Mouse (Mus musculus) small intestine, adult 2 months (tissue): ENCODE data around the gene Bsnd. TPM values are rescaled to one million over a fixed set of nuclear protein-coding genes. Genes with fewer than 3 reads are reported as not detected.

Experiments
- H3K27ac ChIP-seq: fragments of 200-500 bp; 2 replicates; pipeline ENCODE4 v1.5.1; 2012; ENCODE audit warnings: low read depth, low read length, control low read depth, inconsistent platforms; ENCODE audit not compliant: insufficient read depth
- H3K27me3 ChIP-seq: fragments of 200-500 bp; 2 replicates; pipeline ENCODE4 v1.6.1; 2012; ENCODE audit warnings: mild to moderate bottlenecking, moderate library complexity, low read length, inconsistent platforms; ENCODE audit not compliant: control insufficient read depth, insufficient read depth
- H3K36me3 ChIP-seq: fragments of 200-500 bp; 2 replicates; pipeline ENCODE4 v1.6.1; 2012; ENCODE audit warnings: mild to moderate bottlenecking, low read length, control low read depth, inconsistent platforms; ENCODE audit not compliant: control insufficient read depth, insufficient read depth
- H3K4me1 ChIP-seq: fragments of 200-500 bp; 2 replicates; pipeline ENCODE4 v1.6.1; 2012; ENCODE audit warnings: low read length, inconsistent platforms, mixed read lengths; ENCODE audit not compliant: control insufficient read depth, insufficient read depth, insufficient read length
- H3K4me3 ChIP-seq: fragments of 200-500 bp; 2 replicates; pipeline ENCODE4 v1.5.1; 2012; ENCODE audit warnings: low read depth, mild to moderate bottlenecking, control low read depth, inconsistent platforms, low read length, moderate library complexity
- CTCF ChIP-seq: fragments of 200-500 bp; IDR thresholded peaks from 2 replicates; pipeline ENCODE4 v1.5.1; 2012; ENCODE audit warnings: low read depth, mild to moderate bottlenecking, control low read depth, inconsistent platforms, low read length, moderate library complexity, mixed read lengths; ENCODE audit not compliant: insufficient replicate concordance, insufficient read length; ENCODE audit errors: extremely low read depth
- POLR2A ChIP-seq: fragments of 200-500 bp; IDR thresholded peaks from 2 replicates; pipeline ENCODE4 v1.6.1; 2012; ENCODE audit warnings: low read depth, mild to moderate bottlenecking, control low read depth, inconsistent platforms, low read length, moderate library complexity
- WGBS: fragments of 180-500 bp; shearing (Covaris S2); methylation state at CpG from one replicate; pipeline ENCODE4 v1.1.7; 2018; 5-methylcytosine and 5-hydroxymethylcytosine counted together
- polyA plus RNA-seq: library from polyadenylated mRNA; depleted of rRNA; stranded (reverse); fragments of >200 nt; gene quantifications from 2 replicates; pipeline ENCODE4 v1.2.3, GENCODE M21; 2012

Gene Bsnd
- polyA plus RNA-seq, 1 experiment: not detected

DNA sequence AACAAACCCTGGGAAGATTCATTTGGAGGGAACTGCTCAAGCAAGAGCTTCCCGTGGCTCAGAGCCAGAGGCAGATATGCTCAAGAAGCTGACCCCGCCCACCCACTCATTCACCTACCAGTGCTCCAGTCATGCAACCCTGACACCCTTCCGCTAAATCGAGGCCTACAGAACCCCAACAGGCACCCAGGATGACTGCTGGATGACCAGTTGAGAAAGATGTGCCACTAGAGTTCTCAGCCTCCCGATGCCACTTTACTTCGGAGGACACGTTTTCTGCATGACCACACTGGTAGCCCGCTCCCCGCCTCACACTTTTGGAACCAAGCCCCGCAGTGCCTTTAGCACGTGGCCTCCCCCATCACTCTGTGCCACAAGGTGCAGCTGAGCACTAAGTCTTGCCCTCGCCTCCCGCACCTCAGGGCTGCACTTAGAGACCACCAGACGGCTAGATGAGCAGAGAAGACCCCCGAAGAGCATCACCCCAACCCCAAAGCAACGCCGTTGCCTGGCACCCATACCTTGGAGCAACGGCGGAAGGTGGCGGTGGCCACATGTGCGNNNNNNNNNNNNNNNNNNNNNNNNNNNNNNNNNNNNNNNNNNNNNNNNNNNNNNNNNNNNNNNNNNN is 28.8 kb downstream of the Bsnd start:
- no peak overlapping the region for H3K27ac ChIP-seq
- peak overlapping the region; percentile 61 for H3K4me3 ChIP-seq
- 16% methylated on average over 21 of the region's 21 CpGs for WGBS

GRCm38 (mm10) chr4:106462524-106462923 is 29.6 kb downstream of the Bsnd start:
- Histone ChIP-seq H3K4me1 (peaks cover 10% of the 10 kb centered on the region), H3K4me3 (peak overlapping the region; percentile 61), H3K27me3 (peaks cover 8% of the 10 kb centered on the region; the same call in 1 of the 2 replicates), H3K27ac (no peak overlapping the region), H3K36me3 (peaks cover 2% of the 10 kb centered on the region; the same call in 1 of the 2 replicates)
- 48% methylated on average over 5 of the region's 5 CpGs for WGBS
- TF ChIP-seq POLR2A (no peak), CTCF (no peak)

More for the DNA sequence above, 28.8 kb downstream of the Bsnd start:
- TF ChIP-seq POLR2A (no peak), CTCF (no peak)
- peaks cover 10% of the 10 kb centered on the region for H3K4me1 ChIP-seq
- H3K36me3 ChIP-seq: peaks cover 2% of the 10 kb centered on the region; the same call in 1 of the 2 replicates
- H3K27me3 ChIP-seq: peaks cover 8% of the 10 kb centered on the region; the same call in 1 of the 2 replicates

DNA sequence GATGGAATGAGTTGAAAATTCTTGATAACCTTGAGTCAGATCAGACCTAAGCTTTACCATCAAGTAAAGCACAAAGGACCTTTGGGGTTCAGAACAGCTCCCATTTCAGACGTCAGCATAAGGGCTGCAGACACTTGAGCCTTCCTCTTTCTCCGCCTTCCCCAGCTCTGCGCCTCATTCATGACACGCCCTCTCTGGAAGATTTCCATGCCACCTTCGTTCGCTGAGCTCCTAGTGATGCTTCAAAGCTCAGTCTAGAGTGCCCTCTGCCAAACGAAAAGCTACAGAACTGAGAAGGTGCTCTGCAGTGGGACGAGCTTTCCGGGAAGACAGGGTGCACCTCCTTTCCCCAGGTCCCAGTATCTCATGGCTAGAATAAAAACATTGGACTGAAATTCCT is 30.1 kb downstream of the Bsnd start:
- H3K27me3 ChIP-seq: peaks cover 8% of the 10 kb centered on the region; the same call in 1 of the 2 replicates
- H3K4me1 ChIP-seq: peaks cover 10% of the 10 kb centered on the region
- no peak overlapping the region for H3K27ac ChIP-seq
- H3K4me3 ChIP-seq: no peak overlapping the region
- 35% methylated on average over 9 of the region's 9 CpGs for WGBS
- peaks cover 2% of the 10 kb centered on the region; the same call in 1 of the 2 replicates for H3K36me3 ChIP-seq
- no peak for TF ChIP-seq POLR2A
- TF ChIP-seq CTCF: no peak

- TF ChIP-seq CTCF (no peak), POLR2A (no peak)
- Histone ChIP-seq H3K27ac (no peak overlapping the region), H3K4me3 (no peak overlapping the region), H3K36me3 (peaks cover 19% of the 10 kb centered on the region), H3K4me1 (no peaks in the 10 kb centered on the region), H3K27me3 (no peaks in the 10 kb centered on the region)
- WGBS: 95% methylated on average over 7 of the region's 7 CpGs
These were observed 37.5 kb downstream of the Bsnd start for GRCm38 (mm10) chr4:106454541-106454940.

GRCm38 (mm10) chr4:106453516-106453915 is 38.6 kb downstream of the Bsnd start:
- no peaks in the 10 kb centered on the region for H3K4me1 ChIP-seq
- TF ChIP-seq CTCF (no peak), POLR2A (no peak)
- no peak overlapping the region for H3K4me3 ChIP-seq
- H3K27me3 ChIP-seq: no peaks in the 10 kb centered on the region
- 76% methylated on average over 4 of the region's 4 CpGs for WGBS
- peaks cover 18% of the 10 kb centered on the region for H3K36me3 ChIP-seq
- H3K27ac ChIP-seq: no peak overlapping the region

GRCm38 (mm10) chr4:106453108-106453507 is 39.0 kb downstream of the Bsnd start:
- Histone ChIP-seq H3K27me3 (no peaks in the 10 kb centered on the region), H3K4me1 (no peaks in the 10 kb centered on the region), H3K4me3 (no peak overlapping the region), H3K27ac (no peak overlapping the region), H3K36me3 (peaks cover 18% of the 10 kb centered on the region)
- TF ChIP-seq CTCF (no peak), POLR2A (no peak)
- WGBS: 67% methylated on average over 5 of the region's 5 CpGs

DNA sequence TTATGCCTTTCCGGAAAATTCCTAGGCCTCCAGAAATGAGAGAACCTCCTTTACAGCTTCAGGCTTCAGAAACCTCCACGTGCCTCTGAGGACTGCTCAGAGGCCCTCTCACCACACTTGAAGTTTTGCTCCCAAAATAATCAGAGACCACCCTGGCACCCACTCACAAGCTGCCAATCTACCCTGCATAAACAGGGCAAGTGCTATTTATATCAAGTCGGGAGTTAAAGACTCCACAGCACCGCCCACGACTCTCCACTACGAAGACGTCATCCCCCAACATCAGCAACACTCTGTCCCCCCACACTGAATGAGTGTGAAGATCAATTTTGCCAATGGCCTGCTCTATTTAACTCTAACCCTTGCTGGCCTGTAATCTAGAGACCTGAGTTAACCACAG is 39.7 kb downstream of the Bsnd start:
- TF ChIP-seq CTCF: no peak
- no peak for TF ChIP-seq POLR2A
- no peaks in the 10 kb centered on the region for H3K27me3 ChIP-seq
- no peak overlapping the region for H3K27ac ChIP-seq
- WGBS: 81% methylated on average over 7 of the region's 7 CpGs
- no peak overlapping the region for H3K4me3 ChIP-seq
- no peaks in the 10 kb centered on the region for H3K4me1 ChIP-seq
- peaks cover 18% of the 10 kb centered on the region for H3K36me3 ChIP-seq
